Mouse (Mus musculus): ENCODE results near the gene Zfp653. TPM values are rescaled to one million over a fixed set of nuclear protein-coding genes. Genes with fewer than 3 reads are reported as not detected.
A peak's percentile ranks its signal among the peaks of the same experiment; 100 is the strongest.

Gene Zfp653
- total and polyA plus RNA-seq, 2 experiments from 2014 or later, result 4.3 to 27.4 TPM

DNA sequence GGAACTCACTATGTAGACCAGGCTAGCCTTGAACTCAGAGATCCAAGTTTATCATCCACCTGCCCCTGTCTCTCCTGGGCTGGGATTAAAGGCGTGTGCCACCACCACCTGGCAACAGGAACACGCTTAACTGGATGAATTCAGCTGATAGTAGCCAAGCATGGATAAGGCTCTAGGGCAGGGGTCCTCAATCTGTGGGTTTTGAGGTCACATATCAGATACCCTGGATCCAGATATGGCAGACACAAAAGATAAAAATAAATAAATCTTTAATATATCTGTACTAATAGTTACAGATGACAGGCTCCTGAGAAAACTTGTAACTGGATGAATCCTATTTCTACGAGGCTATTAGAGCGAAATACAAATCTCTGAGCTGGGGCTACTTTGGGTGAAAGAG lies 44.5 kb upstream of the Zfp653 start:
- WGBS, result 85% methylated on average over 4 of the region's 4 CpGs
- Histone ChIP-seq H3K36me3 (replicated peaks; ENCODE audit: control insufficient read depth, insufficient read depth, low read length) (peaks cover 28% of the 10 kb centered on the region), H3K27me3 (ENCODE audit: control insufficient read depth, insufficient read depth, low read length) (no peaks in the 10 kb centered on the region), H3K27ac (ENCODE audit: low read depth) (no peak overlapping the region), H3K9me3 (replicated peaks; ENCODE audit: control insufficient read depth, low read length) (no peaks in the 10 kb centered on the region), H3K4me2 (ENCODE audit: low read depth, low read length) (no peak overlapping the region; the same call in 1 of the 2 replicates), H3K9ac (replicated peaks; ENCODE audit: low read depth, low read length) (no peak overlapping the region), H3K4me1 (ENCODE audit: control insufficient read depth, insufficient read depth) (no peaks in the 10 kb centered on the region), H3K4me3 (ENCODE audit: low read depth, low read length) (peak overlapping the region; percentile 87; the same call in 1 of the 2 replicates)
- ATAC-seq (ENCODE audit: insufficient read depth, low read depth), result no peak
- no peak for DNase-seq (ENCODE audit: low spot score)
- no peak for TF ChIP-seq EP300 (IDR thresholded peaks at IDR 0.05; ENCODE audit: low read depth)
- TF ChIP-seq CTCF (IDR thresholded peaks at IDR 0.05; ENCODE audit: low read depth), result no peak

DNA sequence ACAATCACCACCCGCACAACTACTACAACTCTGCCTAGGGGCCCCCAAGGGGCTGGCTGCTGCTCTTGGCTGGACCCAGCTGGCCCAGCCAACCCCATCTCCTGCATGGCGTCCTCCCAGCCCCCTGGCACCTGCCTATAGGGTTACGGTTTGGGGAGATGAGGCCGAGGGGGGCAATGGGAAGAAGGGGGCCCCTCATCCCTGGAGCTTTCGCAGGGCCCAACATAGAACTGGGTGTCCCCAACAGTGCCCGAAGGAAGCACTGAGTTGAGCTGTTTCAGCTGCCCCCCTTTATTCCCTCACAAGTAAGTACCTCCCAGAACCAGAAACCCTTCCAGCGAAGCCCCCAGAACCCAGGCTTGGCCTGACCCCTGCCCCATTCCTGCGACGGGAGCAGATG lies 37.0 kb upstream of the Zfp653 start:
- Histone ChIP-seq H3K36me3 (replicated peaks; ENCODE audit: control insufficient read depth, insufficient read depth, low read length) (peaks cover 27% of the 10 kb centered on the region), H3K9me3 (replicated peaks; ENCODE audit: control insufficient read depth, low read length) (no peaks in the 10 kb centered on the region), H3K4me2 (ENCODE audit: low read depth, low read length) (no peak overlapping the region), H3K4me3 (ENCODE audit: low read depth, low read length) (no peak overlapping the region), H3K4me1 (ENCODE audit: control insufficient read depth, insufficient read depth) (no peaks in the 10 kb centered on the region), H3K27me3 (ENCODE audit: control insufficient read depth, insufficient read depth, low read length) (no peaks in the 10 kb centered on the region), H3K9ac (replicated peaks; ENCODE audit: low read depth, low read length) (no peak overlapping the region), H3K27ac (ENCODE audit: low read depth) (no peak overlapping the region)
- WGBS, result 88% methylated on average over 9 of the region's 9 CpGs
- TF ChIP-seq EP300 (IDR thresholded peaks at IDR 0.05; ENCODE audit: low read depth) (no peak), CTCF (IDR thresholded peaks at IDR 0.05; ENCODE audit: low read depth) (no peak)
- ATAC-seq (ENCODE audit: insufficient read depth, low read depth), result no peak
- no peak for DNase-seq (ENCODE audit: low spot score)

DNA sequence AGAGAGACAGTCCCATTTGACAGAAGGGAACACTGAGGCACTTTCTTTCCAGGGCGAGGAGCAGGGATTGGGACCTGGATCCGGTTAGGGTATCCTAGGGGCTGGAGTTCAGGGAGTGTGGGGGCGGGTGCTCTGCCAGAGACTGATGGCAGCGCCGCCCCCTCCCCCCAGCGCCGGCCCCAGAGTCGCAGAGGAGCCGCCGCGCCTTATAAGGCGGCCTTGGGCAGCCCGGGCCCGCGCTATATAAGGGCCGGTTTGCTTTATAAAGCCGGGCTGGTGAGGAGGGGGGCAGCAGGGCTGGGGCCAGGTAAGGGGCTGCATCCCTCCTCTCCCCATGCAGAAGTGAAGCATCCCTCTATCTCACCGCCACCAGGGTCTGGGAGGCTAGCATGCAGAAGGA lies 28.7 kb upstream of the Zfp653 start:
- Histone ChIP-seq H3K9me3 (replicated peaks; ENCODE audit: control insufficient read depth, low read length) (no peaks in the 10 kb centered on the region), H3K4me1 (ENCODE audit: control insufficient read depth, insufficient read depth) (0 out of 2 replicates have a peak, but pooled peaks cover 11% of the 10 kb centered on the region), H3K9ac (replicated peaks; ENCODE audit: low read depth, low read length) (peak overlapping the region; percentile 37), H3K27me3 (ENCODE audit: control insufficient read depth, insufficient read depth, low read length) (0 out of 2 replicates have a peak, but pooled peaks cover 3% of the 10 kb centered on the region), H3K27ac (ENCODE audit: low read depth) (peak overlapping the region; percentile 38), H3K4me2 (ENCODE audit: low read depth, low read length) (peak overlapping the region; percentile 48), H3K4me3 (ENCODE audit: low read depth, low read length) (peak overlapping the region; percentile 32), H3K36me3 (replicated peaks; ENCODE audit: control insufficient read depth, insufficient read depth, low read length) (no peaks in the 10 kb centered on the region)
- DNase-seq (ENCODE audit: low spot score), result no peak
- TF ChIP-seq CTCF (IDR thresholded peaks at IDR 0.05; ENCODE audit: low read depth) (no peak), EP300 (IDR thresholded peaks at IDR 0.05; ENCODE audit: low read depth) (no peak)
- WGBS, result under 1% methylated on average over 18 of the region's 18 CpGs
- 0 out of 2 replicates have a peak, but pooled peaks have one; percentile 27 for ATAC-seq (ENCODE audit: insufficient read depth, low read depth)

DNA sequence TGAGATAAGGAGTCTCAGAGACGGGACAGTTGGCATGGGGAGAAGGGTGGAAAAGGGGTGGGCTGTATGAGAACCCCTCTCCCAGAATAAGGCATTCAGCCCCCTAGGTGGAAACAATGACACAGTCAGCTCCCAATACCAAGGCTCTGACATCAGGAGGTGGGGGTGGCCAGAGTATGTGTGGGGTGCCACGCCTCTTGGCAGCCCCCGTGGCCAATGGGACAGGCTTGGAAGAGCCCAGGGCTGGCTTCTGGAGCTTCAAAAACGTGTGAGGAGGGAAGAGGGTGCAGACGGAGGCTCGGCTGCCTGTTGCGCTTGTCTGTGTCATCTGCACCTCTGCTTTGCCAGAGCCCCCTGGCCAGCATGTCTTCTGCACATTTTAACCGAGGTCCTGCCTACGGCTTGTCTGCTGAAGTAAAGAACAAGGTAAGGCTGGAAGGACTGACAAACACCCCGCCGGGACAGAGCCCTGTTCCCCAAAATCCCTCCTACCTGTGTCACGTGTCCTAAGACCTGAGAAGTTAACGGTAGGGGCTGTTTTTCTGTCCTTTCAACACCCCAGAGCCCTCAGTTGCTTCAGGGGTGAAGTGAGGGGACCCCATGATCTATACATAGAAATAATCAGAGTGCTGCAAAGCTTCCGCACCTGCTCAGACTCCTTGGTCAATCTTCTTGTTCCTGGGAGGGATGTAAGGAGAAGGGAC lies 28.0 kb upstream of the Zfp653 start, which contains the start of gene Cnn1:
Gene Cnn1, plus strand, starts transcription at position 224 of the 704 bp plus-strand sequence.
- Histone ChIP-seq H3K4me3 (ENCODE audit: low read depth, low read length) (peak within 1 kb of the TSS; percentile 32), H3K36me3 (replicated peaks; ENCODE audit: control insufficient read depth, insufficient read depth, low read length) (no peaks in the 10 kb centered on the region), H3K4me2 (ENCODE audit: low read depth, low read length) (peak within 1 kb of the TSS; percentile 48), H3K4me1 (ENCODE audit: control insufficient read depth, insufficient read depth) (0 out of 2 replicates have a peak, but pooled peaks cover 11% of the 10 kb centered on the region), H3K9me3 (replicated peaks; ENCODE audit: control insufficient read depth, low read length) (no peaks in the 10 kb centered on the region), H3K9ac (replicated peaks; ENCODE audit: low read depth, low read length) (peak within 1 kb of the TSS; percentile 37), H3K27ac (ENCODE audit: low read depth) (peak within 1 kb of the TSS; percentile 38; the same call in 1 of the 2 replicates), H3K27me3 (ENCODE audit: control insufficient read depth, insufficient read depth, low read length) (0 out of 2 replicates have a peak, but pooled peaks cover 3% of the 10 kb centered on the region)
- 4% methylated on average over 14 of the region's 14 CpGs for WGBS
- DNase-seq (ENCODE audit: low spot score) (no peak), ATAC-seq (ENCODE audit: insufficient read depth, low read depth) (peak; percentile 50; the same call in 1 of the 2 replicates)
- TF ChIP-seq CTCF (IDR thresholded peaks at IDR 0.05; ENCODE audit: low read depth) (no peak), EP300 (IDR thresholded peaks at IDR 0.05; ENCODE audit: low read depth) (no peak)

DNA sequence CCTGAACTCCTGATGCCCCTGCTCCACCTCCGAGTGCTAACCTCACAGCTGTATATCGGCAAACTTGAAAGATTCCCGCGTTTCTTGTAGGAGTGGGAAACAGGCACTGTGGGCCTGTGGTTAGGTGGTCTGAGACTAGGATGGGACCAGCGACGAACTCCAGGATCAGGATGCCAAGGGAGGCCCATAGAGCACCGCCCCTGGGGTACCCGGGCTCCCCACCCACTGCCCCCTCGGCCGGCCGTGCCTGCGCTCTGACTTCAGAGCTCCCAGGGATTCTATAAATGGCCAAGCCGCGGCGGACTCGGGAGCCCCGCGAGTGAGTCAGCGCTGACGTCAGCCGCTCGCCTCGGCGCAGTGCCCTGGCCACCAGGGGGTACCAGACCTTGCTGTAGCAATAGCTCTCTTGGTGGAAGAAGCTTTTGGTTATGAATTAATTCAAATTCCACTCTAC lies 24.7 kb upstream of the Zfp653 start:
- Histone ChIP-seq H3K9ac (replicated peaks; ENCODE audit: low read depth, low read length) (peak overlapping the region; percentile 30), H3K4me2 (ENCODE audit: low read depth, low read length) (peak overlapping the region; percentile 68), H3K27me3 (ENCODE audit: control insufficient read depth, insufficient read depth, low read length) (0 out of 2 replicates have a peak, but pooled peaks cover 3% of the 10 kb centered on the region), H3K9me3 (replicated peaks; ENCODE audit: control insufficient read depth, low read length) (no peaks in the 10 kb centered on the region), H3K36me3 (replicated peaks; ENCODE audit: control insufficient read depth, insufficient read depth, low read length) (no peaks in the 10 kb centered on the region), H3K4me3 (ENCODE audit: low read depth, low read length) (peak overlapping the region; percentile 40), H3K27ac (ENCODE audit: low read depth) (no peak overlapping the region), H3K4me1 (ENCODE audit: control insufficient read depth, insufficient read depth) (0 out of 2 replicates have a peak, but pooled peaks cover 11% of the 10 kb centered on the region)
- DNase-seq (ENCODE audit: low spot score) (peak; percentile 60), ATAC-seq (ENCODE audit: insufficient read depth, low read depth) (peak; percentile 82)
- WGBS, result under 1% methylated on average over 24 of the region's 24 CpGs
- TF ChIP-seq CTCF (IDR thresholded peaks at IDR 0.05; ENCODE audit: low read depth) (peak; percentile 71), EP300 (IDR thresholded peaks at IDR 0.05; ENCODE audit: low read depth) (no peak)
